Mouse (Mus musculus): ENCODE measurements around the gene E2f8.

- TF ChIP-seq ZC3H11A (IDR thresholded peaks at IDR 0.05; ENCODE audit: borderline replicate concordance, low read depth, low read length) = 0 out of 2 replicates have a peak, but pooled peaks have one; percentile 7
- no peak for TF ChIP-seq ZNF384 (IDR thresholded peaks at IDR 0.05; ENCODE audit: low read depth, low read length)
- no peak for TF ChIP-seq HCFC1 (IDR thresholded peaks at IDR 0.05; ENCODE audit: borderline replicate concordance, insufficient read depth, low read length)
These were observed 4.9 kb downstream of the E2f8 start for GRCm38 (mm10) chr7:48876526-48876925.
